Mouse (Mus musculus) olfactory bulb, adult 2 months (tissue): Measurements from ENCODE around the gene Slc22a4.

Source experiments
- CTCF ChIP-seq: fragments of 200-500 bp; IDR thresholded peaks from 2 replicates; pipeline ENCODE4 v1.5.1; 2012; ENCODE audit warnings: low read depth, mild to moderate bottlenecking, low read length, moderate library complexity; ENCODE audit not compliant: insufficient read depth
- POLR2A ChIP-seq: fragments of 200-500 bp; IDR thresholded peaks from 2 replicates; pipeline ENCODE4 v1.6.1; 2012; ENCODE audit warnings: mild to moderate bottlenecking, low read depth, low read length, moderate library complexity; ENCODE audit not compliant: insufficient read depth

DNA sequence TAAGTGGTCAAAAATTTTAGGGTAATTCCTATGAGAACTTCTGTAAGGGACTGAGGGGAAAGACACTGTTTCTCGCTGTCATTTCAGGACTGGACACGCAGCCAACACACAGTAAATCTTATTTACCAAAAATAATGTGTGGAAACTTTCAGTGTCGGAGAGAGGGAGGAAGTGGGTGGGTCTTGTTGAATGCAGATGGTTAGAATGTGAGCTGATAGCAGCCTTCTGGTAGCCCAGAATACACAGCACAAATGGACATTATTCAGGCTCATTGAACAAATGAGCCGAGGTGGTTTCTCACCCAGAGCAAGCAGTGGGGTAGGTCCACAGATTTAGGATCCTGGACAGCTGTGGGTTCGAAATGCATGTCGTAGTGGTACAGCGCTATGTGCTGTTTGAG is 25.2 kb upstream of the Slc22a4 start:
- TF ChIP-seq CTCF, result no peak
- TF ChIP-seq POLR2A, result no peak
